Comparison of ENCODE assay signal across 8 mouse cellular contexts in genomic region chr13:31632450-31632849, GRCm38 (mm10). TPM values are rescaled to one million over a fixed set of nuclear protein-coding genes. Genes with fewer than 3 reads are reported as not detected.
DNase-seq lines count a peak whose midpoint lies in the region; ATAC-seq and TF ChIP-seq lines count a peak whose summit lies in the region.

No protein-coding gene starts in this region.

- H3K9ac ChIP-seq in lung, embryonic 15.5 days = no peak overlapping the region
- H3K9ac ChIP-seq in neural tube, embryonic 15.5 days (replicated peaks) = no peak overlapping the region

- H3K4me3 ChIP-seq in spleen, adult 2 months (ENCODE audit: extremely low read depth, insufficient read depth, insufficient read length) = no peak overlapping the region
- no peak overlapping the region for H3K4me3 ChIP-seq in bone marrow, adult 2 months (replicated peaks; ENCODE audit: control insufficient read depth, low read depth, low read length)
- no peak overlapping the region for H3K4me3 ChIP-seq in lung, embryonic 15.5 days
- H3K4me3 ChIP-seq in neural tube, embryonic 15.5 days (replicated peaks) = no peak overlapping the region

- TF ChIP-seq CTCF in spleen, adult 2 months (IDR thresholded peaks at IDR 0.05; ENCODE audit: extremely low read depth, insufficient read depth, insufficient read length, insufficient replicate concordance) = peak; percentile 53; the same call in 1 of the 2 replicates
- peak; percentile 71 for TF ChIP-seq CTCF in bone marrow, adult 2 months (IDR thresholded peaks at IDR 0.05; ENCODE audit: control insufficient read depth, insufficient read depth, low read length)

- no peak overlapping the region for H3K27ac ChIP-seq in spleen, adult 2 months (ENCODE audit: insufficient read depth, low read length)
- H3K27ac ChIP-seq in bone marrow, adult 2 months (ENCODE audit: control insufficient read depth, insufficient read depth, low read depth, low read length, poor library complexity) = no peak overlapping the region
- no peak overlapping the region; the same call in 1 of the 2 replicates for H3K27ac ChIP-seq in lung, embryonic 15.5 days
- H3K27ac ChIP-seq in neural tube, embryonic 15.5 days (replicated peaks) = no peak overlapping the region

- no peaks in the 10 kb centered on the region for H3K36me3 ChIP-seq in spleen, adult 2 months (ENCODE audit: control insufficient read depth, insufficient read depth, low read length)
- peaks cover 15% of the 10 kb centered on the region; the same call in 1 of the 2 replicates for H3K36me3 ChIP-seq in lung, embryonic 15.5 days
- no peaks in the 10 kb centered on the region for H3K36me3 ChIP-seq in neural tube, embryonic 15.5 days

- peak overlapping the region; percentile 77 for H3K4me2 ChIP-seq in lung, embryonic 15.5 days
- no peak overlapping the region for H3K4me2 ChIP-seq in neural tube, embryonic 15.5 days

- H3K27me3 ChIP-seq in spleen, adult 2 months (ENCODE audit: control insufficient read depth, insufficient read depth, low read length) = peaks cover 14% of the 10 kb centered on the region
- H3K27me3 ChIP-seq in lung, embryonic 15.5 days = peaks cover 44% of the 10 kb centered on the region
- peaks cover 63% of the 10 kb centered on the region for H3K27me3 ChIP-seq in neural tube, embryonic 15.5 days (replicated peaks)

- peak; percentile 69; the same call in 1 of the 2 replicates for ATAC-seq in frontal cortex, adult (ENCODE audit: low TSS enrichment)
- ATAC-seq in inflammation-experienced regulatory T-cells, adult 6 months = peak; percentile 60
- peak; percentile 80; the same call in 1 of the 2 replicates for ATAC-seq in lung, embryonic 15.5 days (ENCODE audit: borderline replicate concordance, extremely low read depth, low FRiP score, low TSS enrichment)
- ATAC-seq in neural tube, embryonic 15.5 days (ENCODE audit: low FRiP score) = peak; percentile 19; the same call in 1 of the 2 replicates

- TF ChIP-seq POLR2A in spleen, adult 2 months (IDR thresholded peaks at IDR 0.05; ENCODE audit: low read depth, low read length) = no peak
- no peak for TF ChIP-seq POLR2A in bone marrow, adult 2 months (IDR thresholded peaks at IDR 0.05; ENCODE audit: borderline replicate concordance, control insufficient read depth, low read depth, low read length)

- H3K9me3 ChIP-seq in lung, embryonic 15.5 days = no peaks in the 10 kb centered on the region
- no peaks in the 10 kb centered on the region for H3K9me3 ChIP-seq in neural tube, embryonic 15.5 days (replicated peaks)

- 1% methylated on average over 13 of the region's 13 CpGs for WGBS in spleen, adult 2 months
- WGBS in bone marrow, adult 2 months = 1% methylated on average over 13 of the region's 13 CpGs
- WGBS in lung, embryonic 15.5 days = under 1% methylated on average over 13 of the region's 13 CpGs
- WGBS in neural tube, embryonic 15.5 days = under 1% methylated on average over 13 of the region's 13 CpGs

- no peaks in the 10 kb centered on the region; the same call in 1 of the 2 replicates for H3K4me1 ChIP-seq in spleen, adult 2 months (ENCODE audit: control insufficient read depth, insufficient read depth, insufficient read length)
- no peaks in the 10 kb centered on the region for H3K4me1 ChIP-seq in bone marrow, adult 2 months (ENCODE audit: control insufficient read depth, insufficient read depth, low read length)
- H3K4me1 ChIP-seq in lung, embryonic 15.5 days = peaks cover 23% of the 10 kb centered on the region
- peaks cover 13% of the 10 kb centered on the region for H3K4me1 ChIP-seq in neural tube, embryonic 15.5 days

- DNase-seq in spleen, adult 2 months (ENCODE audit: low read depth in 1 of 2, low spot score in 2 of 2) = peak in 1 of 2 experiments; percentile 19
- no peak for DNase-seq in spleen, adult 12 weeks (ENCODE audit: low spot score)
- no peak for DNase-seq in c-Kit-positive CD71-positive TER-119-positive erythroid progenitor cells, embryonic 14.5 days (ENCODE audit: low spot score)

RNA-seq across cellular contexts. Expression of gene Foxf2, which starts 6.8 kb away (rescaled TPM):
- polyA plus RNA-seq in spleen, adult 2 months (2012; rRNA removed) = 0.04 and 0.06 TPM in 2 replicates
- not detected in 2 replicates for polyA plus RNA-seq in bone marrow, adult 2 months (2011; ENCODE audit: insufficient read depth, insufficient read length, low replicate concordance, missing spikeins)
- polyA plus RNA-seq in inflammation-experienced regulatory T-cells, adult 6 months (2017; shearing (Covaris generic)) = not detected
- polyA plus RNA-seq in lung, embryonic 15.5 days (2015; fragmentation: Nextera tagmentation; extraction: Ambion mirVana) = 29.5 and 30.4 TPM in 2 replicates
- 4.5 and 6.3 TPM in 2 replicates for polyA plus RNA-seq in neural tube, embryonic 15.5 days (2015; fragmentation: Nextera tagmentation; extraction: Ambion mirVana)

Comparison
In these comparisons a context has a peak if more than half of its experiments do, and no peak if none do; other contexts are left out.
1. ATAC-seq: peak in every context shown above with its lines; median percentile 80 in lung, embryonic 15.5 days; 69 in frontal cortex, adult; 60 in inflammation-experienced regulatory T-cells, adult 6 months; 19 in neural tube, embryonic 15.5 days.